Mouse (Mus musculus): Measurements from ENCODE around the gene Dync1li1. TPM values are rescaled to one million over a fixed set of nuclear protein-coding genes. Genes with fewer than 3 reads are reported as not detected.
"Not testable (repeated sequence)": the region's sequence is repeated elsewhere in the genome, so short reads cannot be mapped to it uniquely, and the experiment has no call there.

Dync1li1 gene
- polyA plus RNA-seq, 1 experiment from 2014 or later: 51.8 TPM

DNA sequence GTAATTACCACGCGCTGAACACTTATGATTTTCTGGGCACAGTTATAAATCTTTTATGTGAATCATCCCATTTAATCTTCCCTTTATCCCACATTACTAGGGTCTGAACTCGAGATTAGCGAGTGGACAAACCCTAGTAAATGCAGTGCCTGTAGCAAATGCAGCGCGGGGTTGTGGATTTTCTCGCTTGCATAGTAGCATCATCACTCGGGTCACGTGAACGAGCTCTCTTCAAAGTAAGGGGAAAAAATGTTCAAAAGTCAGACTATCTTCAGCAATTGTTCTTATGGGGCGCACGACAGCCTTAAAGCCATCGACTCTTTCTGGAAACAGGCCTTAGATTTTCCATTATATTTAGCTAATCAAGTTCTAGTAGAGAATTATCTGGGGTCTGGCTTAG lies 951 bp upstream of the Dync1li1 start:
- whole genome bisulfite sequencing: 77% methylated on average over 13 of the region's 13 CpGs
- ATAC-seq (replicated peaks; ENCODE audit: low FRiP score) (no peak), DNase-seq (ENCODE audit: low spot score) (no peak)
- peaks cover 15% of the 10 kb centered on the region; the same call in 1 of the 2 replicates for H3K4me1 ChIP-seq (replicated peaks; ENCODE audit: control insufficient read depth, insufficient read depth, low read length)
- H3K4me2 ChIP-seq: peak overlapping the region; percentile 97
- H3K4me3 ChIP-seq (ENCODE audit: low read depth, low read length): peak overlapping the region; percentile 91
- H3K9ac ChIP-seq (ENCODE audit: low read depth, low read length): peak overlapping the region; percentile 92; the same call in 1 of the 2 replicates
- no peak overlapping the region for H3K27ac ChIP-seq (ENCODE audit: low read depth, low read length)
- H3K9me3 ChIP-seq (ENCODE audit: control insufficient read depth, low read length): no peaks in the 10 kb centered on the region
- H3K36me3 ChIP-seq (ENCODE audit: control insufficient read depth, insufficient read depth, low read length): peaks cover 4% of the 10 kb centered on the region; the same call in 1 of the 2 replicates
- no peaks in the 10 kb centered on the region for H3K27me3 ChIP-seq (replicated peaks; ENCODE audit: control insufficient read depth, insufficient read depth, low read length)

DNA sequence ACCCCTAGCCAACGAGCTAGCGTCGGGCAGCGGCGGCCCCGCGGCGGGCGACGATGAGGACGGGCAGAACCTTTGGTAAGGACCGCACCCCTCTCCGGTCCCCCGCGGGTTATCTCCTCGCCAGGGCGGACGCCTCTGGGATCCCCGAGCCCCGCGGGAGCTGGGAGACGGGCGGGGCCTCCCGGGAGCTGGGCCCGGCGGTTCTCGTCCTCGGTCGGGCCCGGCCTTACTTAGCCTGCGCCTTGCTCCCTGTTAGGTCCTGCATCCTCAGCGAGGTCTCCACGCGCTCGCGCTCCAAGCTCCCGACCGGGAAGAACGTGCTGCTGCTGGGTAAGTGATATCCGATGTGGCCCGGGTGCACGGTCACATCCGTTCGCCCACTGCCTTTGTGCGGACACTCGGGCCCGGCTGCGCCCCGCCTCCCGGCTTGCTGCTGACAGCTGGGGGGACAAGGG lies 390 bp downstream of the Dync1li1 start:
- peak; percentile 79 for ATAC-seq (replicated peaks; ENCODE audit: low FRiP score)
- H3K27ac ChIP-seq (ENCODE audit: low read depth, low read length): peak overlapping the region; percentile 84
- peak overlapping the region; percentile 97 for H3K4me2 ChIP-seq
- peaks cover 5% of the 10 kb centered on the region; the same call in 1 of the 2 replicates for H3K36me3 ChIP-seq (ENCODE audit: control insufficient read depth, insufficient read depth, low read length)
- H3K27me3 ChIP-seq (replicated peaks; ENCODE audit: control insufficient read depth, insufficient read depth, low read length): no peaks in the 10 kb centered on the region
- H3K4me1 ChIP-seq (replicated peaks; ENCODE audit: control insufficient read depth, insufficient read depth, low read length): peaks cover 15% of the 10 kb centered on the region; the same call in 1 of the 2 replicates
- H3K9me3 ChIP-seq (ENCODE audit: control insufficient read depth, low read length): no peaks in the 10 kb centered on the region
- no peak for DNase-seq (ENCODE audit: low spot score)
- peak overlapping the region; percentile 92 for H3K9ac ChIP-seq (ENCODE audit: low read depth, low read length)
- 0% methylated on average over 49 of the region's 50 CpGs for WGBS
- H3K4me3 ChIP-seq (ENCODE audit: low read depth, low read length): peak overlapping the region; percentile 91

DNA sequence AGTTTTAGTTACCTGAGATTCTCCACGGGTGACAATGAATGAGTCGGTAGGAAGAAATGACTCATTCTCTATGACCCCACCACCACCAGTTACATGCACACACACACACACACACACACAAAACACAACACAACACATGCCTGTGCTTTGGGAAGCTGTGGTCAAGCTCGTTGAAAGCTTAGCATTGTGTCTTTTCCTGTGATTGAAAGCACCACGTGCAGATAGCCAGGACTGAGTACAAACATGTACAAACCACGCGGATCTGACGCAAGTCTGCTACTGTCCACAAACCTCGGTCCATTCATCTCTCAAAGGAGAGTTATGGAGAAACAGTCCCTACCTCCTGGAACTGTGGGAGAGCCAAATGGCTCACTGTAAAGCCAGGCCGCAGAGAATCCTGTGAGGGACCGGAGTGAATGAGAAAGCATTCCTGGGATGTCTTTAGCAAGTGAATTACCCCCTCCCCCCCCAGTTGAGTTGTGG lies 1.6 kb downstream of the Dync1li1 start:
- no peaks in the 10 kb centered on the region for H3K27me3 ChIP-seq (replicated peaks; ENCODE audit: control insufficient read depth, insufficient read depth, low read length)
- H3K36me3 ChIP-seq (ENCODE audit: control insufficient read depth, insufficient read depth, low read length): peaks cover 11% of the 10 kb centered on the region
- 17% methylated on average over 10 of the region's 10 CpGs for WGBS
- H3K9me3 ChIP-seq (ENCODE audit: control insufficient read depth, low read length): no peaks in the 10 kb centered on the region
- no peak for DNase-seq (ENCODE audit: low spot score)
- H3K4me1 ChIP-seq (replicated peaks; ENCODE audit: control insufficient read depth, insufficient read depth, low read length): peaks cover 15% of the 10 kb centered on the region; the same call in 1 of the 2 replicates
- no peak overlapping the region for H3K27ac ChIP-seq (ENCODE audit: low read depth, low read length)
- peak overlapping the region; percentile 91 for H3K4me3 ChIP-seq (ENCODE audit: low read depth, low read length)
- no peak for ATAC-seq (replicated peaks; ENCODE audit: low FRiP score)
- H3K4me2 ChIP-seq: peak overlapping the region; percentile 97
- no peak overlapping the region for H3K9ac ChIP-seq (ENCODE audit: low read depth, low read length)

DNA sequence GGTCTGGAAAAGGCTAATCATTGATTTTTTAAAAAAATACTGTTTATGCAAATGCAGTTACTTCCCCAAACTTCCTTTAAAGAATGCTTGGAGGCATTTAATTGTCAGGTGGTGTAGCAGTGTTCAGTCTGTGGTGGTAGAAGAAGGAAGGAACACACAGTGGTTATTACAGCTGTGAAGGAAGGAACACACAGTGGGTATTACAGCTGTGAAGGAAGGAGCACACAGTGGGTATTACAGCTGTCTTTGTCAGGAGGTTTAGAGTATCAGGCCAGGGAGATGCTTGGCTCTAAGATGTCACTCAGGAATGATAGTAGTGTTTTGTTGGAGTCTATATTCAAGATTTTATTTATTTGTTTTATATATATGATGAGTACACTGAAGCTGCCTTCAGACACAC lies 2.5 kb downstream of the Dync1li1 start:
- Histone ChIP-seq H3K27me3 (replicated peaks; ENCODE audit: control insufficient read depth, insufficient read depth, low read length) (no peaks in the 10 kb centered on the region), H3K9me3 (ENCODE audit: control insufficient read depth, low read length) (no peaks in the 10 kb centered on the region), H3K36me3 (ENCODE audit: control insufficient read depth, insufficient read depth, low read length) (peaks cover 11% of the 10 kb centered on the region), H3K4me1 (replicated peaks; ENCODE audit: control insufficient read depth, insufficient read depth, low read length) (peaks cover 15% of the 10 kb centered on the region; the same call in 1 of the 2 replicates), H3K4me2 (no peak overlapping the region), H3K9ac (ENCODE audit: low read depth, low read length) (no peak overlapping the region), H3K4me3 (ENCODE audit: low read depth, low read length) (no peak overlapping the region), H3K27ac (ENCODE audit: low read depth, low read length) (no peak overlapping the region)
- no peak for ATAC-seq (replicated peaks; ENCODE audit: low FRiP score)
- no peak for DNase-seq (ENCODE audit: low spot score)

DNA sequence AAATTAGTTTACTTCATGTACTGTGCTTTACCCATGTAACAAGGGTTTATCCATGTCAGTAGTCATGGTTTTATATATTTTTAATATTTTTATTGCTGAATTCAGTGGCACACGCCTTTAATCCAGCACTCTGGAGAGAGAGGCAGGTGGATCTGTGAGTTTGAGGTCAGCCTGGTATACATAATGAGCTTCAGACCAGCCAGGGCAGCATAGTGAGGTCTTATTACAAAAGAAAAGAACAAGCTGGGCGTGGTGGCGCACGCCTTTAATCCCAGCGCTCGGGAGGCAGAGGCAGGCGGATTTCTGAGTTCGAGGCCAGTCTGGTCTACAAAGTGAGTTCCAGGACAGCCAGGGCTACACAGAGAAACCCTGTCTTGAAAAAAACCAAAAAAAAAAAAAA lies 7.1 kb downstream of the Dync1li1 start:
- H3K9ac ChIP-seq (ENCODE audit: low read depth, low read length); H3K4me1 ChIP-seq (replicated peaks; ENCODE audit: control insufficient read depth, insufficient read depth, low read length); H3K27me3 ChIP-seq (replicated peaks; ENCODE audit: control insufficient read depth, insufficient read depth, low read length); H3K27ac ChIP-seq (ENCODE audit: low read depth, low read length); DNase-seq (ENCODE audit: low spot score); H3K4me2 ChIP-seq; H3K4me3 ChIP-seq (ENCODE audit: low read depth, low read length); ATAC-seq (replicated peaks; ENCODE audit: low FRiP score); H3K9me3 ChIP-seq (ENCODE audit: control insufficient read depth, low read length): not testable (repeated sequence)
- 96% methylated on average over 7 of the region's 8 CpGs for WGBS
- peaks cover 13% of the 10 kb centered on the region for H3K36me3 ChIP-seq (ENCODE audit: control insufficient read depth, insufficient read depth, low read length)

DNA sequence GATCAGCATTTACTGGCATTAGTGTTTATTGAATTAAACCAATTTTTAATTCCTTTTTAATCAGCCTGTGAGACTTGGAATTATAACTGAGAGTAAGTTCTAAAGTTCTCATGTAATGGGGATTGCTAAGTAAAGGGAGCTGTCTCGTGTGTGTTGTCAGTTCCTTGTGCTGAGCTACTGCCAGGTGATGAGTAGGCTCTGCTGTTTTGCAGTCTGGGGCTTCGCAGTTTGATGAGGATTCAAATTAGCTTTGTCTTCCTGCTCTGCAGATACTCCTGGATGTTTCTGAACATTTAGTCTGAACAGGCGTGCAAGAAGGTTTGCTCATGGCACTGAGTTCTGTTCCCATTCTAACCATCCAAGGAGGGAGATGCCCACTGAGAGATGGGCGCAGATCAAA lies 8.5 kb downstream of the Dync1li1 start:
- ATAC-seq (replicated peaks; ENCODE audit: low FRiP score): no peak
- WGBS: 88% methylated on average over 4 of the region's 4 CpGs
- Histone ChIP-seq H3K4me1 (replicated peaks; ENCODE audit: control insufficient read depth, insufficient read depth, low read length) (no peaks in the 10 kb centered on the region; the same call in none of the 2 replicates), H3K4me2 (no peak overlapping the region), H3K9ac (ENCODE audit: low read depth, low read length) (no peak overlapping the region), H3K9me3 (ENCODE audit: control insufficient read depth, low read length) (no peaks in the 10 kb centered on the region), H3K36me3 (ENCODE audit: control insufficient read depth, insufficient read depth, low read length) (peaks cover 15% of the 10 kb centered on the region), H3K27ac (ENCODE audit: low read depth, low read length) (no peak overlapping the region), H3K4me3 (ENCODE audit: low read depth, low read length) (no peak overlapping the region), H3K27me3 (replicated peaks; ENCODE audit: control insufficient read depth, insufficient read depth, low read length) (no peaks in the 10 kb centered on the region)
- no peak for DNase-seq (ENCODE audit: low spot score)

DNA sequence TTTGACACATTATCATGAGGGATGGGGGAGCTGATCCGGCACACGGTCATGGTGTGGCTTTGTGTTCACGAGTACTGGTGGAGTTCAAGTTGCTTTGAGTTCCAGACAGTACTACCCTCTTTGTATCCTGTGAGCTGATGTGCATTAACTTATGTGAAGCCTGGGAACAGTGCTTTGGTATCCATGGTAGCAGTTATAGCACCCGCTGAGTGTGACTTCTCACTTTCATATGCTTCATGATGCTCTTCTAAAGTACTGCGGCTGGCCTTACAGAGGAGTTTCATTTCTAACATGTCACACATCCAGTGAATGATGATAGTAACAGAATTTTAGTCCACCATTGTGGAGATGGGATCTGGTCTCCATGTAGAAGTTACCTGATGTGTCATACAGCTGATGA lies 9.3 kb downstream of the Dync1li1 start:
- H3K27me3 ChIP-seq (replicated peaks; ENCODE audit: control insufficient read depth, insufficient read depth, low read length): no peaks in the 10 kb centered on the region
- H3K9me3 ChIP-seq (ENCODE audit: control insufficient read depth, low read length): no peaks in the 10 kb centered on the region
- no peak overlapping the region for H3K9ac ChIP-seq (ENCODE audit: low read depth, low read length)
- H3K4me1 ChIP-seq (replicated peaks; ENCODE audit: control insufficient read depth, insufficient read depth, low read length): no peaks in the 10 kb centered on the region; the same call in none of the 2 replicates
- no peak overlapping the region for H3K4me3 ChIP-seq (ENCODE audit: low read depth, low read length)
- no peak for DNase-seq (ENCODE audit: low spot score)
- 95% methylated on average over 5 of the region's 5 CpGs for WGBS
- ATAC-seq (replicated peaks; ENCODE audit: low FRiP score): no peak
- H3K36me3 ChIP-seq (ENCODE audit: control insufficient read depth, insufficient read depth, low read length): peaks cover 11% of the 10 kb centered on the region
- H3K27ac ChIP-seq (ENCODE audit: low read depth, low read length): no peak overlapping the region
- H3K4me2 ChIP-seq: no peak overlapping the region

DNA sequence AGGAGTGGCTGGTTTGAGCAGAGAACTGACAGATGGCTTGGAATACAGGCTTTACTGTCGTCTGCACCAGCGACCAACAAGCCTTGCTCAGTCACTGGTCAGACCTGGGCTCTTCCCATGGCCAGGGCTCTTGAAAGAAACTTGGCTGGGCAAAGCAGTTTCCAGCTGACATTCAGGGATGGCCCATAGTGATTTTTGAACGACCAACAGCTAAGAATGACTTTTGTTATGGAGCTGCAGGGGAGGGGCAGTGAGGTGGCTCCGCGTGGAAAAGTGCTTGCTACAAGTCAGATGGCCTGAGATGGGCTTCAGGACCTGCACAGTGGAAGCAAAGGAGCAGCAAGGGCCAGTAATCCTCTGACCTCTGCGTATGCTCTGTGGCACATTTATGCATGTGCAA lies 10.7 kb downstream of the Dync1li1 start:
- ATAC-seq (replicated peaks; ENCODE audit: low FRiP score): no peak

More for the DNA sequence above, 10.7 kb downstream of the Dync1li1 start:
- no peak overlapping the region for H3K27ac ChIP-seq (ENCODE audit: low read depth, low read length)
- DNase-seq (ENCODE audit: low spot score): no peak
- H3K4me2 ChIP-seq: no peak overlapping the region
- peaks cover 8% of the 10 kb centered on the region for H3K36me3 ChIP-seq (ENCODE audit: control insufficient read depth, insufficient read depth, low read length)
- H3K9ac ChIP-seq (ENCODE audit: low read depth, low read length): no peak overlapping the region
- H3K4me3 ChIP-seq (ENCODE audit: low read depth, low read length): no peak overlapping the region
- WGBS: 82% methylated on average over 6 of the region's 6 CpGs
- H3K9me3 ChIP-seq (ENCODE audit: control insufficient read depth, low read length): no peaks in the 10 kb centered on the region
- no peaks in the 10 kb centered on the region for H3K27me3 ChIP-seq (replicated peaks; ENCODE audit: control insufficient read depth, insufficient read depth, low read length)
- no peaks in the 10 kb centered on the region; the same call in none of the 2 replicates for H3K4me1 ChIP-seq (replicated peaks; ENCODE audit: control insufficient read depth, insufficient read depth, low read length)

Data from liver, embryonic 11.5 days (tissue).